Mouse (Mus musculus): Measurements from ENCODE around the gene Msi1. TPM values are rescaled to one million over a fixed set of nuclear protein-coding genes. Genes with fewer than 3 reads are reported as not detected.

Gene Msi1
- polyA plus RNA-seq, 1 experiment from 2014 or later: 70.0 TPM

GRCm38 (mm10) chr5:115498307-115499240 lies 69.2 kb downstream of the Msi1 start:
- Histone ChIP-seq H3K9ac (replicated peaks) (no peak overlapping the region), H3K4me3 (no peak overlapping the region), H3K27ac (replicated peaks) (no peak overlapping the region), H3K4me2 (replicated peaks) (no peak overlapping the region), H3K9me3 (no peaks in the 10 kb centered on the region), H3K27me3 (no peaks in the 10 kb centered on the region), H3K4me1 (peaks cover 4% of the 10 kb centered on the region; the same call in 1 of the 2 replicates), H3K36me3 (no peaks in the 10 kb centered on the region)
- WGBS: 60% methylated on average over 9 of the region's 9 CpGs
- ATAC-seq (replicated peaks): no peak

GRCm38 (mm10) chr5:115500383-115500935 lies 71.1 kb downstream of the Msi1 start:
- Histone ChIP-seq H3K27me3 (no peaks in the 10 kb centered on the region), H3K4me1 (no peaks in the 10 kb centered on the region), H3K27ac (replicated peaks) (no peak overlapping the region), H3K4me3 (no peak overlapping the region), H3K9me3 (no peaks in the 10 kb centered on the region), H3K36me3 (no peaks in the 10 kb centered on the region), H3K9ac (replicated peaks) (no peak overlapping the region), H3K4me2 (replicated peaks) (no peak overlapping the region)
- WGBS: 90% methylated on average over 12 of the region's 12 CpGs
- ATAC-seq (replicated peaks): no peak

- no peak overlapping the region for H3K4me3 ChIP-seq
- no peaks in the 10 kb centered on the region for H3K36me3 ChIP-seq
- no peaks in the 10 kb centered on the region for H3K9me3 ChIP-seq
- WGBS: 62% methylated on average over 12 of the region's 12 CpGs
- peaks cover 12% of the 10 kb centered on the region for H3K4me1 ChIP-seq
- ATAC-seq (replicated peaks): no peak
- H3K4me2 ChIP-seq (replicated peaks): no peak overlapping the region
- H3K9ac ChIP-seq (replicated peaks): no peak overlapping the region
- no peaks in the 10 kb centered on the region for H3K27me3 ChIP-seq
- H3K27ac ChIP-seq (replicated peaks): no peak overlapping the region
These were observed 73.6 kb downstream of the Msi1 start for GRCm38 (mm10) chr5:115503035-115503434.

Other genes with a start within 250 kb of the Msi1 start
- 9.2 and 9.8 TPM in 2 replicates for gene Cabp1, start 235.2 kb upstream of the Msi1 start, polyA plus RNA-seq (2015; fragmentation: Nextera tagmentation; extraction: Ambion mirVana)
- 96.9 and 98.6 TPM in 2 replicates for gene Pop5, start 193.8 kb upstream of the Msi1 start, polyA plus RNA-seq (2015; fragmentation: Nextera tagmentation; extraction: Ambion mirVana)
- gene Rnf10, start 156.7 kb upstream of the Msi1 start, polyA plus RNA-seq (2015; fragmentation: Nextera tagmentation; extraction: Ambion mirVana): 185 and 191 TPM in 2 replicates
- 59.4 and 61.3 TPM in 2 replicates for gene Coq5, start 149.9 kb upstream of the Msi1 start, polyA plus RNA-seq (2015; fragmentation: Nextera tagmentation; extraction: Ambion mirVana)
- gene Dynll1, start 128.6 kb upstream of the Msi1 start, polyA plus RNA-seq (2015; fragmentation: Nextera tagmentation; extraction: Ambion mirVana): 1,446 and 1,524 TPM in 2 replicates
- 200 and 204 TPM in 2 replicates for gene Srsf9, start 102.4 kb upstream of the Msi1 start, polyA plus RNA-seq (2015; fragmentation: Nextera tagmentation; extraction: Ambion mirVana)
- gene Gatc, start 88.4 kb upstream of the Msi1 start, polyA plus RNA-seq (2015; fragmentation: Nextera tagmentation; extraction: Ambion mirVana): 33.6 and 36.6 TPM in 2 replicates
- gene Triap1, start 88.4 kb upstream of the Msi1 start, polyA plus RNA-seq (2015; fragmentation: Nextera tagmentation; extraction: Ambion mirVana): 60.5 and 64.3 TPM in 2 replicates
- gene Cox6a1, start 80.6 kb upstream of the Msi1 start, polyA plus RNA-seq (2015; fragmentation: Nextera tagmentation; extraction: Ambion mirVana): 968 and 991 TPM in 2 replicates
- not detected in 2 replicates for gene Pla2g1b, start 36.7 kb downstream of the Msi1 start, polyA plus RNA-seq (2015; fragmentation: Nextera tagmentation; extraction: Ambion mirVana)
- gene Sirt4, start 55.1 kb downstream of the Msi1 start, polyA plus RNA-seq (2015; fragmentation: Nextera tagmentation; extraction: Ambion mirVana): 34.0 and 34.2 TPM in 2 replicates
- gene Pxn, start 77.1 kb downstream of the Msi1 start, polyA plus RNA-seq (2015; fragmentation: Nextera tagmentation; extraction: Ambion mirVana): 19.1 and 19.7 TPM in 2 replicates
- gene Rplp0, start 129.9 kb downstream of the Msi1 start, polyA plus RNA-seq (2015; fragmentation: Nextera tagmentation; extraction: Ambion mirVana): 1,000 and 1,018 TPM in 2 replicates
- 43.8 and 46.1 TPM in 2 replicates for gene Gcn1l1, start 135.7 kb downstream of the Msi1 start, polyA plus RNA-seq (2015; fragmentation: Nextera tagmentation; extraction: Ambion mirVana)
- gene Rab35, start 202.3 kb downstream of the Msi1 start, polyA plus RNA-seq (2015; fragmentation: Nextera tagmentation; extraction: Ambion mirVana): 18.9 and 22.1 TPM in 2 replicates

Measured in forebrain, embryonic 15.5 days (tissue).